Mouse (Mus musculus) midbrain, embryonic 11.5 days (tissue): ENCODE results near the gene Lims1. TPM values are rescaled to one million over a fixed set of nuclear protein-coding genes. Genes with fewer than 3 reads are reported as not detected.
"Not testable (repeated sequence)": the region's sequence is repeated elsewhere in the genome, so short reads cannot be mapped to it uniquely, and the experiment has no call there.

ENCODE experiments used
- ATAC-seq: fragments of 200-750 bp; cut with Nextera tagmentation; 2 replicates; pipeline ENCODE4 v1.8.0; 2017; ENCODE audit warnings: moderate TSS enrichment, moderate library complexity; ENCODE audit not compliant: low FRiP score
- DNase-seq: peaks from one replicate; pipeline ENCODE4 v3.0.0; 2015; ENCODE audit warnings: low spot score; ENCODE audit errors: missing footprints
- H3K27ac ChIP-seq: fragments of 300-500 bp; sonication (generic); 2 replicates; pipeline ENCODE4 v1.5.1; 2014; ENCODE audit warnings: low read depth, low read length
- H3K27me3 ChIP-seq: fragments of 300-500 bp; sonication (generic); 2 replicates; pipeline ENCODE4 v1.6.1; 2014; ENCODE audit warnings: mild to moderate bottlenecking, low read length, moderate library complexity, mixed read lengths; ENCODE audit not compliant: control insufficient read depth, insufficient read depth
- H3K36me3 ChIP-seq: fragments of 300-500 bp; sonication (generic); 2 replicates; pipeline ENCODE4 v1.6.1; 2014; ENCODE audit warnings: mild to moderate bottlenecking, low read length, moderate library complexity, mixed read lengths; ENCODE audit not compliant: control insufficient read depth, insufficient read depth
- H3K4me1 ChIP-seq: fragments of 300-500 bp; sonication (generic); 2 replicates; pipeline ENCODE4 v1.6.1; 2014; ENCODE audit warnings: low read length; ENCODE audit not compliant: control insufficient read depth, insufficient read depth
- H3K4me2 ChIP-seq: fragments of 300-500 bp; sonication (generic); 2 replicates; pipeline ENCODE4 v1.6.1; 2014; ENCODE audit warnings: mild to moderate bottlenecking, moderate library complexity
- H3K4me3 ChIP-seq: fragments of 300-500 bp; sonication (generic); 2 replicates; pipeline ENCODE4 v1.5.1; 2014; ENCODE audit warnings: low read depth, low read length
- H3K9ac ChIP-seq: fragments of 300-500 bp; sonication (generic); 2 replicates; pipeline ENCODE4 v1.6.1; 2014; ENCODE audit warnings: low read length
- H3K9me3 ChIP-seq: fragments of 300-500 bp; sonication (generic); 2 replicates; pipeline ENCODE4 v1.6.1; 2016; ENCODE audit warnings: low read length; ENCODE audit not compliant: control insufficient read depth
- WGBS: fragments of 180-500 bp; shearing (Covaris S2); extraction: QIAGEN DNeasy Blood & Tissue Kit; methylation state at CpG from one replicate; pipeline ENCODE4 v1.1.7; 2014; 5-methylcytosine and 5-hydroxymethylcytosine counted together
- polyA plus RNA-seq: library from polyadenylated mRNA; unstranded; fragments of >200 nt; fragmentation: Nextera tagmentation; extraction: Ambion mirVana; gene quantifications from 2 replicates; pipeline ENCODE4 v1.2.1, GENCODE M21; 2014

The Lims1 gene
- polyA plus RNA-seq, 1 experiment from 2014 or later: 88.6 TPM

- peak; percentile 81 for DNase-seq
- H3K9me3 ChIP-seq: no peaks in the 10 kb centered on the region
- WGBS: 87% methylated on average over 3 of the region's 3 CpGs
Measured at GRCm38 (mm10) chr10:58320881-58321280, 2.4 kb upstream of the Lims1 start.

GRCm38 (mm10) chr10:58322361-58323027 is 772 bp upstream of the Lims1 start:
- no peaks in the 10 kb centered on the region for H3K36me3 ChIP-seq
- peaks cover 12% of the 10 kb centered on the region for H3K4me1 ChIP-seq
- H3K27ac ChIP-seq: peak overlapping the region; percentile 53; the same call in 1 of the 2 replicates
- DNase-seq (no peak), ATAC-seq (no peak)
- peak overlapping the region; percentile 39 for H3K4me2 ChIP-seq
- H3K27me3 ChIP-seq: no peaks in the 10 kb centered on the region
- H3K4me3 ChIP-seq: peak overlapping the region; percentile 78
- H3K9me3 ChIP-seq: no peaks in the 10 kb centered on the region
- 37% methylated on average over 6 of the region's 6 CpGs for WGBS
- peak overlapping the region; percentile 58 for H3K9ac ChIP-seq

More at GRCm38 (mm10) chr10:58320881-58321280, 2.4 kb upstream of the Lims1 start:
- no peaks in the 10 kb centered on the region for H3K36me3 ChIP-seq
- H3K27me3 ChIP-seq: no peaks in the 10 kb centered on the region
- H3K4me1 ChIP-seq: peaks cover 7% of the 10 kb centered on the region
- H3K4me3 ChIP-seq: no peak overlapping the region
- H3K9ac ChIP-seq: no peak overlapping the region
- H3K27ac ChIP-seq: no peak overlapping the region
- no peak for ATAC-seq
- no peak overlapping the region for H3K4me2 ChIP-seq

- H3K27me3 ChIP-seq: no peaks in the 10 kb centered on the region
- peak; percentile 67 for DNase-seq
- ATAC-seq: no peak
- no peaks in the 10 kb centered on the region for H3K9me3 ChIP-seq
- no peaks in the 10 kb centered on the region for H3K36me3 ChIP-seq
- H3K4me2 ChIP-seq: no peak overlapping the region; the same call in 1 of the 2 replicates
- peaks cover 12% of the 10 kb centered on the region for H3K4me1 ChIP-seq
- H3K27ac ChIP-seq: no peak overlapping the region
- H3K9ac ChIP-seq: no peak overlapping the region
- no peak overlapping the region for H3K4me3 ChIP-seq
- WGBS: 46% methylated on average over 3 of the region's 3 CpGs
Measured at GRCm38 (mm10) chr10:58326271-58326670, 3.0 kb downstream of the Lims1 start.

GRCm38 (mm10) chr10:58327836-58328235 is 4.6 kb downstream of the Lims1 start:
- H3K4me1 ChIP-seq: peaks cover 12% of the 10 kb centered on the region
- H3K9me3 ChIP-seq, H3K4me2 ChIP-seq, H3K36me3 ChIP-seq, H3K27me3 ChIP-seq, ATAC-seq, H3K27ac ChIP-seq, H3K9ac ChIP-seq, H3K4me3 ChIP-seq: not testable (repeated sequence)
- DNase-seq: peak; percentile 70
- WGBS: 88% methylated on average over 6 of the region's 6 CpGs

- Histone ChIP-seq H3K4me3 (no peak overlapping the region), H3K9ac (no peak overlapping the region), H3K27ac (no peak overlapping the region), H3K36me3 (no peaks in the 10 kb centered on the region), H3K4me1 (peaks cover 12% of the 10 kb centered on the region), H3K27me3 (no peaks in the 10 kb centered on the region), H3K9me3 (no peaks in the 10 kb centered on the region), H3K4me2 (no peak overlapping the region)
- DNase-seq (no peak), ATAC-seq (no peak)
- 95% methylated on average over 8 of the region's 8 CpGs for WGBS
Measured at GRCm38 (mm10) chr10:58328517-58329108, 5.3 kb downstream of the Lims1 start.

- ATAC-seq: no peak
- Histone ChIP-seq H3K9me3 (no peaks in the 10 kb centered on the region), H3K27me3 (no peaks in the 10 kb centered on the region)
Measured at GRCm38 (mm10) chr10:58330635-58331034, 7.4 kb downstream of the Lims1 start.

GRCm38 (mm10) chr10:58331741-58332140 is 8.5 kb downstream of the Lims1 start:
- H3K9me3 ChIP-seq: no peaks in the 10 kb centered on the region
- no peaks in the 10 kb centered on the region for H3K36me3 ChIP-seq
- no peak overlapping the region for H3K27ac ChIP-seq
- H3K4me3 ChIP-seq: no peak overlapping the region
- no peak for ATAC-seq
- DNase-seq: peak; percentile 12
- H3K9ac ChIP-seq: no peak overlapping the region
- no peaks in the 10 kb centered on the region for H3K4me1 ChIP-seq
- no peaks in the 10 kb centered on the region for H3K27me3 ChIP-seq
- no peak overlapping the region for H3K4me2 ChIP-seq

More at GRCm38 (mm10) chr10:58330635-58331034, 7.4 kb downstream of the Lims1 start:
- no peak overlapping the region for H3K27ac ChIP-seq
- peaks cover 5% of the 10 kb centered on the region; the same call in 1 of the 2 replicates for H3K4me1 ChIP-seq
- H3K36me3 ChIP-seq: no peaks in the 10 kb centered on the region
- no peak overlapping the region for H3K4me2 ChIP-seq
- DNase-seq: peak; percentile 28
- H3K4me3 ChIP-seq: no peak overlapping the region
- no peak overlapping the region for H3K9ac ChIP-seq

- Histone ChIP-seq H3K4me2 (no peak overlapping the region), H3K9me3 (no peaks in the 10 kb centered on the region), H3K27me3 (no peaks in the 10 kb centered on the region), H3K4me3 (no peak overlapping the region), H3K9ac (no peak overlapping the region), H3K4me1 (no peaks in the 10 kb centered on the region), H3K27ac (no peak overlapping the region), H3K36me3 (no peaks in the 10 kb centered on the region)
- DNase-seq (no peak), ATAC-seq (no peak)
- WGBS: 96% methylated on average over 5 of the region's 5 CpGs
Measured at GRCm38 (mm10) chr10:58333414-58333813, 10.1 kb downstream of the Lims1 start.

GRCm38 (mm10) chr10:58336156-58336555 is 12.9 kb downstream of the Lims1 start:
- Histone ChIP-seq H3K4me1 (no peaks in the 10 kb centered on the region), H3K9me3 (no peaks in the 10 kb centered on the region), H3K4me2 (no peak overlapping the region), H3K9ac (no peak overlapping the region), H3K4me3 (no peak overlapping the region), H3K36me3 (no peaks in the 10 kb centered on the region), H3K27me3 (no peaks in the 10 kb centered on the region), H3K27ac (no peak overlapping the region)
- ATAC-seq: no peak
- DNase-seq: no peak
- 93% methylated on average over 1 of the region's 1 CpGs for WGBS
